Mouse (Mus musculus) large intestine, adult 2 months (tissue): Measurements from ENCODE around the gene Olfr259. TPM values are rescaled to one million over a fixed set of nuclear protein-coding genes. Genes with fewer than 3 reads are reported as not detected.

Experiments
- DNase-seq: peaks from one replicate; pipeline ENCODE4 v3.0.0-alpha.2; 2012; ENCODE audit warnings: low read depth, low spot score
- WGBS: fragments of 180-500 bp; shearing (Covaris S2); methylation state at CpG from one replicate; pipeline ENCODE4 v1.1.7; 2018; 5-methylcytosine and 5-hydroxymethylcytosine counted together
- polyA plus RNA-seq: library from polyadenylated mRNA; depleted of rRNA; stranded (reverse); fragments of >200 nt; gene quantifications from 2 replicates; pipeline ENCODE4 v1.2.3, GENCODE M21; 2012; rRNA removed

Gene Olfr259
- not detected in 2 replicates for polyA plus RNA-seq

DNA sequence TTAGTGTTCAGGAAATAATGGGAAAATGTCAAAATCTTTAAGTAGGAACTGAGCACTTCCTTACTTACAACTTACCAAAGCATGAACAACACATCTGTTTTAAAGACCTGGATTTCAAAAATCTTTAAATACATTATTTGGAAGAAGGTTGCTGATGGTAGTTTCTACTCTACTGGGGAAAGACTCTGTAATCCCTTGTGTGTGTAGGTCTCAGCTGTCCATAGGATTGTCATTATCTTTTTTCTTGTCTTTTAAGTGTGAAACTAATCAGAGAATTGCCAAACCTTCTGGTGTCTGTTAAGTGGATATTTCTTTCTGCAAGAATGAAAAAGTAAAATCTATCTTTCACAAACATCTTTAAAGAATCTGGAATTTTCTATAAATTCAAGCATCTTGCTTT is at the start of gene Olfr259:
TSS of gene Olfr259 (minus strand) at position 101 of the 400 bp plus-strand sequence.
- DNase-seq: no peak

DNA sequence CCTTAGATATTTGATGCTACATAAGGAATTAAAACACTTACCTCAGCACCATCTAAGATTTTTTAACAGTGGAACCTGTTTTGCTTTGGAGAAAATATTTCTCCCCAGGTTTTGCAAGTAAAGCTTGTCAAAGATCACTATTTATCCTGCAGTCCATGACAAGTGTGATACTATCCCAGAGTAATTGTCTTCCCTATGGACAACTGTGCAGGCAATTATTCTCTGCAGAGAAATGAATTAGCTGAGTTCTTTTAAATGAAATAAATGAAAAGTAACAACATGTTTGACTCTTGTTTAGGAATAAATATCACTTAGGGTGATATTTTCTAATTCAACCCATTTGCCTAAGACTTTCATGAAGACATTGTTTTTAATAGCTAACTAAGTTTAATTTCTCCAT is 38.2 kb upstream of the Olfr259 start, which contains the start of gene Olfr1111:
TSS of gene Olfr1111 (minus strand) at position 101 of the 400 bp plus-strand sequence.
- no peak for DNase-seq

DNA sequence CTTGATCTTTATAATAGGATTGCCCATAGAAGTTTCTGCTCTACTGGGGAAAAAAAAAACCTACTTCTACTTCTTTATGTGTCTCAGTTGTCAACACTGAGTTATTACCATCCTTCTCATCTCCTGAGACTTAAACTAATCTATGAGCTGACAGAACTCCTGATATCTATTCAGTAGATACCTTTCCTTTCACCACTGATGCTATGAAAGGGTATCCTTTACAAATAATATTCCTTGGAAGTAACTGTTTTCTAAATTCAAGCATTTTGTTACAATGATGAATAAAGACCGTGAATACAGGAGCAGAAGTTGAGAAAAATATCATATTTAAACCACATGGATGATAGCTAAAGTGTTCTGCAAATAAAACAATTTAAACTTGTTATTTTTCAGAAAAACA is 25.8 kb upstream of the Olfr259 start, which contains the start of gene Olfr1110:
TSS of gene Olfr1110 (minus strand) at position 101 of the 400 bp plus-strand sequence.
- DNase-seq: no peak
- WGBS: 70% methylated on average over 1 of the region's 1 CpGs

DNA sequence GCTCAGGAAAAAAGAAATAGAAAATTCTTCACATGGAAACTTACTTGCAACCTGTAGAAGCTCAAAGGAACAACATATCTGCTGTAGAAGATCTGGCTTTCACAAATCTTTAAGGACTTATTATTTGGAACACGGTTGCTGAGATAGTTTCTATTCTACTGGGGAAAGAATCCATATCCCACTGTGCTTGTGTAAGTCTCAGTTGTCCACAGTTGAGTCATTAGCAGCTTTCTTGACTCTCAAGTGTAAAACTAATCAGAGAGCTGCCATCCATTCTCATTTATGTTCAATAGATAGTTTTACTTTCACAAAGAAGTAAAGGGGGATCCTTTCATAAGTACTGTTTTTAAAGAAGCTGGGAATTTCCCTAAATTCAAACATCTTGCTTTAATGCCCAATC is 18.5 kb downstream of the Olfr259 start, which contains the start of gene Olfr1109:
TSS of gene Olfr1109 (minus strand) at position 101 of the 400 bp plus-strand sequence.
- no peak for DNase-seq
- 62% methylated on average over 1 of the region's 1 CpGs for WGBS

DNA sequence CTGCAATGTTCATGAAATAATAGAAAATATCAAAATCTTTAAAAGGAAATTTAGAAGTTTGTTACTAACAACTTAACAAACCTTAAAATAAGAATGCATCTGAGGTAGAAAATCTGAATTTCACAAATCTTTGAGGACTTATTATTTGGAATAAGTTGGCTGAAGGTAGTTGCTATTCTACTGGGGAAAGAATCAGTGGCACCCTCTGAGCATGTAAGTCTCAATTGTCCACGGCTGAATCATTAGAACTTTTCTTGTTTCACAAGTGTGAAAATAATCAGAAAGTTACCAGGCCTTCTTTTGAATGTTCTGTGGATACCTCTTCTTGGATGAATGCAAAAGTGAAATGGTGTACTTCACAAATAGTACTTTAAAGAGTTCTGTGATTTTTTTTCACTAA is 38.6 kb downstream of the Olfr259 start, which contains the start of gene Olfr1107:
TSS of gene Olfr1107 (minus strand) at position 101 of the 400 bp plus-strand sequence.
- DNase-seq: no peak
- WGBS: 72% methylated on average over 1 of the region's 1 CpGs

Other genes starting within 250 kb of the Olfr259 start
- gene Gm13723, start 239.8 kb downstream of the Olfr259 start, polyA plus RNA-seq: not detected in 2 replicates
- not detected in 2 replicates for gene Olfr1097, start 222.4 kb downstream of the Olfr259 start, polyA plus RNA-seq
- not detected in 2 replicates for gene Olfr1098, start 190.0 kb downstream of the Olfr259 start, polyA plus RNA-seq
- gene Olfr1099, start 153.9 kb downstream of the Olfr259 start, polyA plus RNA-seq: not detected in 2 replicates
- not detected in 2 replicates for gene Olfr1100, start 134.6 kb downstream of the Olfr259 start, polyA plus RNA-seq
- not detected in 2 replicates for gene Olfr1101, start 123.3 kb downstream of the Olfr259 start, polyA plus RNA-seq
- not detected in 2 replicates for gene Olfr1102, start 116.2 kb downstream of the Olfr259 start, polyA plus RNA-seq
- not detected in 2 replicates for gene Olfr1104, start 87.5 kb downstream of the Olfr259 start, polyA plus RNA-seq
- gene Olfr1105, start 78.0 kb downstream of the Olfr259 start, polyA plus RNA-seq: not detected in 2 replicates
- not detected in 2 replicates for gene Olfr1106, start 62.3 kb downstream of the Olfr259 start, polyA plus RNA-seq
- not detected in 2 replicates for gene Olfr1107, start 38.8 kb downstream of the Olfr259 start, polyA plus RNA-seq
- not detected in 2 replicates for gene Olfr1109, start 18.6 kb downstream of the Olfr259 start, polyA plus RNA-seq
- gene Olfr1110, start 25.7 kb upstream of the Olfr259 start, polyA plus RNA-seq: not detected in 2 replicates
- not detected in 2 replicates for gene Olfr1111, start 38.1 kb upstream of the Olfr259 start, polyA plus RNA-seq
- not detected in 2 replicates for gene Olfr1112, start 73.2 kb upstream of the Olfr259 start, polyA plus RNA-seq
- not detected in 2 replicates for gene Olfr1113, start 94.4 kb upstream of the Olfr259 start, polyA plus RNA-seq
- not detected in 2 replicates for gene Olfr1115, start 133.4 kb upstream of the Olfr259 start, polyA plus RNA-seq
- not detected in 2 replicates for gene Olfr1116, start 153.0 kb upstream of the Olfr259 start, polyA plus RNA-seq
- gene Olfr1118, start 193.0 kb upstream of the Olfr259 start, polyA plus RNA-seq: not detected in 2 replicates
- gene Olfr1120, start 240.2 kb upstream of the Olfr259 start, polyA plus RNA-seq: not detected in 2 replicates